Mouse (Mus musculus): ENCODE data around the gene H2-Ab1. TPM values are rescaled to one million over a fixed set of nuclear protein-coding genes. Genes with fewer than 3 reads are reported as not detected.

H2-Ab1 gene
- polyA plus RNA-seq, 1 experiment from 2014 or later = 22.9 TPM

DNA sequence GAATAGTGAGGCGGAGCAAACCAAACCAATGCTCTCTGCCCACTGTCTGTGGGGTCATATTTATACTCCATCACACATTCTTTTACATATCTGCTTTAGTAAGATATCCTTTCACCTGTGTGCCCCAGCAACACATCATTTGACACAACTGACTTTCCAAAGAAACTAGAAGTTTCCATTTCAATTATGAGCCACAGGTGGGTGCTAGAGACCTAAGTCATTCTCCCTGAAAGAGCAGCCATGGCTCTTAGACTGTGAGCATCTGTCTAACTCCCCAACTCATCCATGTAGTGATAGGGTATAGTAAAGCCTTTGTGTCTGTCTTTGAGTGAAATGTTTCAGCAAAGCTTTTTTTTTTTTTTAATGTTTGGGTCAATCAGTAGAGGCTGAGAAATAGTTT, 14.6 kb downstream of the H2-Ab1 start:
- 88% methylated on average over 1 of the region's 1 CpGs for WGBS
- H3K9ac ChIP-seq (ENCODE audit: low read depth, low read length) = no peak overlapping the region
- no peaks in the 10 kb centered on the region for H3K4me1 ChIP-seq (ENCODE audit: control insufficient read depth, insufficient read depth, low read length)
- no peaks in the 10 kb centered on the region for H3K36me3 ChIP-seq (ENCODE audit: control insufficient read depth, insufficient read depth, low read length)
- no peaks in the 10 kb centered on the region for H3K27me3 ChIP-seq (ENCODE audit: control insufficient read depth, insufficient read depth, low read length)
- no peak overlapping the region for H3K4me2 ChIP-seq (replicated peaks; ENCODE audit: low read depth, low read length)
- H3K9me3 ChIP-seq (ENCODE audit: control insufficient read depth, low read length) = 0 out of 2 replicates have a peak, but pooled peaks cover 2% of the 10 kb centered on the region
- no peak overlapping the region for H3K27ac ChIP-seq (ENCODE audit: low read depth, low read length)
- ATAC-seq (ENCODE audit: low FRiP score, low TSS enrichment) = no peak
- no peak overlapping the region for H3K4me3 ChIP-seq (ENCODE audit: low read length)

DNA sequence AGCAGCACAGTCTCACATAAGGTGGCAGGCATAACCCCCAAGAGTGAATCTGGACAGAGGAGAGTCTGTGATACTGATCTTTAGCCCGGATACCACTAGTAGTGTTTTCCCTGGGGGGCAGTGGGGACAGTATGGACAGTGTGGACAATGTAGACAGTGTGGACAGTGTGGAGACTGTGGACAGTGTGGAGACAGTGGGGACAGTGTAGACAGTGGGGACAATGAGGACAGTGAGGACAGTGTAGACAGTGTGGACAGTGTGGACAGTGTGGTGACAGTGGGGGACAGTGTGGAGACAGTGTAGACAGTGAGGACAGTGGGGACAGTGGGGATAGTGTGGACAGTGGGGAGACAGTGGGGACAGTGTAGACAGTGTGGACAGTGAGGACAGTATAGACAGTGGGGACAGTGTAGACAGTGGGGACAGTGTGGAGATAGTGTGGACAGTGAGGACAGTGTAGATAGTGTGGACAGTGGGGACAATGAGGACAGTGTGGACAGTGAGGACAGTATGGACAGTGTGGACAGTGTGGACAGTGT, 23.1 kb downstream of the H2-Ab1 start:
- H3K9me3 ChIP-seq (ENCODE audit: control insufficient read depth, low read length) = 0 out of 2 replicates have a peak, but pooled peaks cover 3% of the 10 kb centered on the region
- ATAC-seq (ENCODE audit: low FRiP score, low TSS enrichment) = no peak
- H3K4me1 ChIP-seq (ENCODE audit: control insufficient read depth, insufficient read depth, low read length) = no peaks in the 10 kb centered on the region
- H3K36me3 ChIP-seq (ENCODE audit: control insufficient read depth, insufficient read depth, low read length) = no peaks in the 10 kb centered on the region
- no peak overlapping the region for H3K27ac ChIP-seq (ENCODE audit: low read depth, low read length)
- no peak overlapping the region for H3K9ac ChIP-seq (ENCODE audit: low read depth, low read length)
- H3K4me3 ChIP-seq (ENCODE audit: low read length) = no peak overlapping the region
- H3K4me2 ChIP-seq (replicated peaks; ENCODE audit: low read depth, low read length) = no peak overlapping the region
- WGBS = 76% methylated on average over 1 of the region's 1 CpGs
- H3K27me3 ChIP-seq (ENCODE audit: control insufficient read depth, insufficient read depth, low read length) = no peaks in the 10 kb centered on the region

GRCm38 (mm10) chr17:34281836-34282235, 24.3 kb downstream of the H2-Ab1 start:
- Histone ChIP-seq H3K4me1 (ENCODE audit: control insufficient read depth, insufficient read depth, low read length) (no peaks in the 10 kb centered on the region), H3K27me3 (ENCODE audit: control insufficient read depth, insufficient read depth, low read length) (no peaks in the 10 kb centered on the region), H3K9ac (ENCODE audit: low read depth, low read length) (no peak overlapping the region), H3K36me3 (ENCODE audit: control insufficient read depth, insufficient read depth, low read length) (no peaks in the 10 kb centered on the region), H3K27ac (ENCODE audit: low read depth, low read length) (no peak overlapping the region), H3K4me2 (replicated peaks; ENCODE audit: low read depth, low read length) (no peak overlapping the region), H3K9me3 (ENCODE audit: control insufficient read depth, low read length) (0 out of 2 replicates have a peak, but pooled peaks cover 3% of the 10 kb centered on the region), H3K4me3 (ENCODE audit: low read length) (no peak overlapping the region)
- WGBS = 76% methylated on average over 1 of the region's 1 CpGs
- no peak for ATAC-seq (ENCODE audit: low FRiP score, low TSS enrichment)

- H3K27me3 ChIP-seq (ENCODE audit: control insufficient read depth, insufficient read depth, low read length) = no peaks in the 10 kb centered on the region
- WGBS = 72% methylated on average over 4 of the region's 4 CpGs
- H3K4me2 ChIP-seq (replicated peaks; ENCODE audit: low read depth, low read length) = no peak overlapping the region
- no peak overlapping the region for H3K9ac ChIP-seq (ENCODE audit: low read depth, low read length)
- ATAC-seq (ENCODE audit: low FRiP score, low TSS enrichment) = no peak
- H3K4me1 ChIP-seq (ENCODE audit: control insufficient read depth, insufficient read depth, low read length) = no peaks in the 10 kb centered on the region
- no peaks in the 10 kb centered on the region for H3K9me3 ChIP-seq (ENCODE audit: control insufficient read depth, low read length)
- H3K27ac ChIP-seq (ENCODE audit: low read depth, low read length) = no peak overlapping the region
- H3K36me3 ChIP-seq (ENCODE audit: control insufficient read depth, insufficient read depth, low read length) = no peaks in the 10 kb centered on the region
- no peak overlapping the region for H3K4me3 ChIP-seq (ENCODE audit: low read length)
These were observed 27.9 kb downstream of the H2-Ab1 start for GRCm38 (mm10) chr17:34285371-34285770.

DNA sequence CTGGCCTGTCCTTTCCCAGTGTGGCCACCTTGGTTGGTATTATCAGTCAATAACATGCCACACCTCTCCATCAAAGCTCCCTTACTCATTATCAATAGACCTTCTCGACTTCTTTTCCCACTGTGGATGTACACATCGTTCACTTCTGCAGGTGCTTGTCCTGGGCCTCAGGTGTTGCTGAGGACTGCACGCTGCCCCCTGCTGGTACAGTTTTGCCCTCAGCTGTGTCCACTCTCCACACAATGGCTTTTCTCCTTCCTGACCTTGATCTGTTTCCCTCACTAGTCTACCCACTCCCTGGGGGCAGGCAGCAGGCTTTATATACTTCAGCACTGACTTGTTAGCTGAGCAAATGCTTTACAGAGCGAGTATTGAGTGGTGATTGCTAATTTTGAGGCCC, 28.4 kb downstream of the H2-Ab1 start:
- H3K9me3 ChIP-seq (ENCODE audit: control insufficient read depth, low read length) = no peaks in the 10 kb centered on the region
- H3K4me3 ChIP-seq (ENCODE audit: low read length) = no peak overlapping the region
- no peak for ATAC-seq (ENCODE audit: low FRiP score, low TSS enrichment)
- WGBS = 39% methylated on average over 4 of the region's 4 CpGs
- H3K9ac ChIP-seq (ENCODE audit: low read depth, low read length) = no peak overlapping the region
- no peaks in the 10 kb centered on the region for H3K36me3 ChIP-seq (ENCODE audit: control insufficient read depth, insufficient read depth, low read length)
- H3K4me1 ChIP-seq (ENCODE audit: control insufficient read depth, insufficient read depth, low read length) = no peaks in the 10 kb centered on the region
- H3K27ac ChIP-seq (ENCODE audit: low read depth, low read length) = no peak overlapping the region
- H3K27me3 ChIP-seq (ENCODE audit: control insufficient read depth, insufficient read depth, low read length) = no peaks in the 10 kb centered on the region
- no peak overlapping the region for H3K4me2 ChIP-seq (replicated peaks; ENCODE audit: low read depth, low read length)

GRCm38 (mm10) chr17:34286501-34286900, 29.0 kb downstream of the H2-Ab1 start:
- no peak overlapping the region for H3K9ac ChIP-seq (ENCODE audit: low read depth, low read length)
- ATAC-seq (ENCODE audit: low FRiP score, low TSS enrichment) = no peak
- H3K36me3 ChIP-seq (ENCODE audit: control insufficient read depth, insufficient read depth, low read length) = no peaks in the 10 kb centered on the region
- H3K4me3 ChIP-seq (ENCODE audit: low read length) = no peak overlapping the region
- no peak overlapping the region for H3K4me2 ChIP-seq (replicated peaks; ENCODE audit: low read depth, low read length)
- H3K27ac ChIP-seq (ENCODE audit: low read depth, low read length) = no peak overlapping the region
- 83% methylated on average over 5 of the region's 5 CpGs for WGBS
- H3K9me3 ChIP-seq (ENCODE audit: control insufficient read depth, low read length) = no peaks in the 10 kb centered on the region
- no peaks in the 10 kb centered on the region for H3K4me1 ChIP-seq (ENCODE audit: control insufficient read depth, insufficient read depth, low read length)
- no peaks in the 10 kb centered on the region for H3K27me3 ChIP-seq (ENCODE audit: control insufficient read depth, insufficient read depth, low read length)

DNA sequence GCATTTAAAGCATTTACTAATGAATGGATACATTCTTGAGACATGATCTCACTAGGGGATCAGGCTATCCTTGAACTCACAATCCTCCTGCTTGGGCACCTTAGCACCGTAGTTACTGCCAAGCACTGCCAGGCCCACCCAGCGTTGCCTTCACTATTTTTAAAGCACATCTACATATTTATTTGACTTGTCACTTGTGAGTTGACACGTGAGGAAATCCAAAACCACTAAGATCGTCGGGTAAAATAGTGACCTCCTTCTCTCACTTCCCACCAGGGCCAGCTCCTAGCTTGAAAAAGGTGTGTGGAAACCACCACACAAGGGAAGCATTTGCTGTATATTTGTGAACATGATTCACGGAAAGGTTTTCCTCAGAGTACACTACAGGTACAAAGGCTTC, 29.5 kb downstream of the H2-Ab1 start:
- Histone ChIP-seq H3K9me3 (ENCODE audit: control insufficient read depth, low read length) (no peaks in the 10 kb centered on the region), H3K9ac (ENCODE audit: low read depth, low read length) (no peak overlapping the region), H3K27ac (ENCODE audit: low read depth, low read length) (no peak overlapping the region), H3K4me2 (replicated peaks; ENCODE audit: low read depth, low read length) (no peak overlapping the region), H3K27me3 (ENCODE audit: control insufficient read depth, insufficient read depth, low read length) (no peaks in the 10 kb centered on the region), H3K4me1 (ENCODE audit: control insufficient read depth, insufficient read depth, low read length) (no peaks in the 10 kb centered on the region), H3K36me3 (ENCODE audit: control insufficient read depth, insufficient read depth, low read length) (no peaks in the 10 kb centered on the region), H3K4me3 (ENCODE audit: low read length) (no peak overlapping the region)
- ATAC-seq (ENCODE audit: low FRiP score, low TSS enrichment) = no peak
- 65% methylated on average over 6 of the region's 6 CpGs for WGBS

GRCm38 (mm10) chr17:34287648-34288047, 30.2 kb downstream of the H2-Ab1 start, which contains the start of gene H2-Aa:
H2-Aa (minus strand) TSS chr17:34287823.
- WGBS = 14% methylated on average over 8 of the region's 8 CpGs
- Histone ChIP-seq H3K9ac (ENCODE audit: low read depth, low read length) (no peak within 1 kb of the TSS), H3K9me3 (ENCODE audit: control insufficient read depth, low read length) (no peaks in the 10 kb centered on the region), H3K27me3 (ENCODE audit: control insufficient read depth, insufficient read depth, low read length) (no peaks in the 10 kb centered on the region), H3K36me3 (ENCODE audit: control insufficient read depth, insufficient read depth, low read length) (no peaks in the 10 kb centered on the region), H3K4me2 (replicated peaks; ENCODE audit: low read depth, low read length) (no peak within 1 kb of the TSS), H3K27ac (ENCODE audit: low read depth, low read length) (no peak within 1 kb of the TSS), H3K4me3 (ENCODE audit: low read length) (no peak within 1 kb of the TSS), H3K4me1 (ENCODE audit: control insufficient read depth, insufficient read depth, low read length) (no peaks in the 10 kb centered on the region)
- ATAC-seq (ENCODE audit: low FRiP score, low TSS enrichment) = peak; percentile 83

- Histone ChIP-seq H3K9ac (ENCODE audit: low read depth, low read length) (no peak overlapping the region), H3K4me1 (ENCODE audit: control insufficient read depth, insufficient read depth, low read length) (no peaks in the 10 kb centered on the region), H3K9me3 (ENCODE audit: control insufficient read depth, low read length) (no peaks in the 10 kb centered on the region), H3K27me3 (ENCODE audit: control insufficient read depth, insufficient read depth, low read length) (no peaks in the 10 kb centered on the region), H3K4me2 (replicated peaks; ENCODE audit: low read depth, low read length) (no peak overlapping the region), H3K36me3 (ENCODE audit: control insufficient read depth, insufficient read depth, low read length) (no peaks in the 10 kb centered on the region), H3K4me3 (ENCODE audit: low read length) (no peak overlapping the region), H3K27ac (ENCODE audit: low read depth, low read length) (no peak overlapping the region)
- 74% methylated on average over 3 of the region's 3 CpGs for WGBS
- no peak for ATAC-seq (ENCODE audit: low FRiP score, low TSS enrichment)
These were observed 30.6 kb downstream of the H2-Ab1 start for GRCm38 (mm10) chr17:34288131-34288530.

Data from kidney, embryonic 14.5 days (tissue).